Mouse (Mus musculus) bone marrow macrophage, adult 2 months (primary cell): ENCODE measurements around the gene S1pr3. TPM values are rescaled to one million over a fixed set of nuclear protein-coding genes. Genes with fewer than 3 reads are reported as not detected.

Experiments
- H3K27ac ChIP-seq: 2 replicates; pipeline ENCODE4 v1.5.1; 2012; ENCODE audit warnings: low read depth, low read length; ENCODE audit not compliant: insufficient read depth
- H3K4me1 ChIP-seq: 2 replicates; pipeline ENCODE4 v1.6.1; 2012; ENCODE audit warnings: low read length; ENCODE audit not compliant: control insufficient read depth, insufficient read depth
- H3K4me3 ChIP-seq: 2 replicates; pipeline ENCODE4 v1.5.1; 2012; ENCODE audit warnings: mild to moderate bottlenecking, low read length, moderate library complexity; ENCODE audit not compliant: insufficient read depth
- CTCF ChIP-seq: IDR thresholded peaks from 2 replicates; pipeline ENCODE4 v1.5.1; 2012; ENCODE audit warnings: low read depth, mild to moderate bottlenecking, low read length, moderate library complexity
- POLR2A ChIP-seq: IDR thresholded peaks from 2 replicates; pipeline ENCODE4 v1.6.1; 2012; ENCODE audit warnings: mild to moderate bottlenecking, low read depth, low read length, borderline replicate concordance
- polyA plus RNA-seq: library from polyadenylated mRNA; stranded (reverse); fragments of >200 nt; gene quantifications from 2 replicates; pipeline ENCODE4 v1.2.4, GENCODE M21; 2012; ENCODE audit not compliant: missing spikeins, insufficient read depth, insufficient read length

Gene S1pr3
- polyA plus RNA-seq, 1 experiment, result not detected

DNA sequence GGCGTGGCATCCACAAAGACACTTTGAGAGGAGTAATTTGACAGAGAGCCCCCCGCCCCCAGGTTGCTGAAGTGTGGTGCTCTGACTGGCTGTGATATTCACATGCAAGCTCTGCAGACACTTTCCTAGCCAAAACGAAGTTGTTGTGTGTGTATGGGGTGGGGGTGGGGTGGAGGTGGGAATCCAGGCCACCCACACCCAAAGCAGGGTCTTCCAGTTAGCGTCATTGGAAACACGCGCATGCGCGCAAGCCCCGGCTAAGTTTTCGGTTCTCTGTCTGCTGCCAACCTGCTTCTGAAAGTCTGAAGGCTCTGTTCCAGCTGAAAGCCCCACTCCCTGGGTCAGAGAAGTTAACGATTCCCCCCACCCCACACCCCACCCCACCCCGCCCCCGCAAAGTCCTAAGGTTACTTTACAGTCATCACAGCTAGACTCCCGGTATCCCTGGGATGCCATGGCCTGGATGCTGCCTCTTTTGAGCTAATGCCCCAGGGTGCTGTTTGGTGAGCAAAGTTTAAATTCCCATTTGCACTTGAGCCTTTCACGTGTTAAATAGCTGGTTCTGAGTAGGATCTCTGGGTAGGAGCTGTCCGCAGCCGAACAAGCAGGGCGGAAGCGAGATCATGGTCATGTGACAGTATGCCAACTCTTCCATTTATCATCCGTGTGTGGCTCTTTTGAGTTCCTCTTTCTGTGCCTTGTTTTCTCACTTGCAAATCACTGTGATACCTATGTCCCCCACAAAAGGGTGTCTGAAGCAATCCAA, 7.5 kb upstream of the S1pr3 start:
- Histone ChIP-seq H3K27ac (peak overlapping the region; percentile 90), H3K4me1 (peaks cover 53% of the 10 kb centered on the region), H3K4me3 (peak overlapping the region; percentile 40)
- TF ChIP-seq POLR2A, result no peak
- TF ChIP-seq CTCF, result no peak

DNA sequence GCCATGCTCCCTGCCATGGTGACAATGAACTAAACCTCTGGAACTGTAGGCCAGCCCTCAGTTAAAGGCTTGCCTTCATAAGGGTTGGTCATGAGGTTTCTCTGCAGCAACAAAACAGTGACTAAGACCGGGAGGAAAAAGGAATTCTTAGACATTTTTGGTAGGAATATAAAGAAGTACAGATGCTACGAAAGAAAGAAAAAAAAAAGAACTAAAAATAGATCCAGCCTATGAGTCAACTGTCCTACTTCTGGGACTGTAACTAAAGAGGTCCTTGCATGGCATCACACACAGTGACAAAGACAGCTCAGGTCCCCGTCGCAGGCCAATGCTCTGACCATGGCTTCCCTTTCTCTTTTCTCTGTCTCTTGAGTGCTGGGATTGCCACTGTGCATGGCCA, 3.9 kb upstream of the S1pr3 start:
- Histone ChIP-seq H3K4me1 (peaks cover 30% of the 10 kb centered on the region), H3K4me3 (no peak overlapping the region), H3K27ac (peak overlapping the region; percentile 40)
- TF ChIP-seq POLR2A, result no peak

GRCm38 (mm10) chr13:51405731-51406320, 2.6 kb upstream of the S1pr3 start:
- TF ChIP-seq POLR2A, result no peak
- no peak for TF ChIP-seq CTCF
- Histone ChIP-seq H3K27ac (no peak overlapping the region), H3K4me1 (peaks cover 20% of the 10 kb centered on the region), H3K4me3 (no peak overlapping the region)

DNA sequence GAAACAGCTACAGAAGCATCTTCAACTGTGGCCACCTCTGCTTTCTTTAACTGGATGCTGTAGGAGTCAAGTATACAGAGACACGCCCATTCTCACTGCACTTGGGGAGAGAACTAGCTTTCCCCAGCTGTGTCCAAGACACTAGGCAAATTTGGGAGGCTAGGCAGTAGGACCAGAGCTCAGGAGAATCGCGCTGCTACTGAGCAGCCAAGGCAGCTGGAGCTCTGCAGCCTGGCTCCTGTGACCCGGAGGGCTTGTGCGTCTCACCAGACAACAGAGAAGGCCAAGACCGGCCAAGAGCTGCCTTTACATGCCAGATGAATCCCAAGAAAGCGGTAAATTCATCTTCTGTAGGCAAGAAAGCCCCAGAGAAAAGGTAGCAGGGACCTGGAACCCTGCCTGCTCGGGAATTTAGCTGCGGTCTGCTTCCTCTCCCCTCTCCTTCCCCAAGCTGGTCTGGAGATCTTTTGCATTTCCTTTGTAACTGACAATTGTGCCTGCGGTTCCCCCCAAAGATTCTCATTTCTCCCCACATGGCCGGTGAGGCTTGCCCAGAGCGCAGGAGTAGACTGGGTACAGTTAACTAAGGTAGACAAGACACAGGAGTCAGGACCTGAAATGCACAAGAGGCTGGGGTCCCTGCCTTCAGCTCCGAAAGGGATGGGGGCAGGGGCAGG, 760 bp upstream of the S1pr3 start:
- TF ChIP-seq POLR2A, result no peak
- TF ChIP-seq CTCF, result no peak
- H3K27ac ChIP-seq, result no peak overlapping the region

GRCm38 (mm10) chr13:51409936-51410481, 1.6 kb downstream of the S1pr3 start:
- no peak for TF ChIP-seq POLR2A
- no peak for TF ChIP-seq CTCF
- Histone ChIP-seq H3K4me1 (peaks cover 5% of the 10 kb centered on the region), H3K4me3 (no peak overlapping the region), H3K27ac (no peak overlapping the region)

More for the DNA sequence above, 760 bp upstream of the S1pr3 start:
- Histone ChIP-seq H3K4me3 (no peak overlapping the region), H3K4me1 (peaks cover 14% of the 10 kb centered on the region)

- no peak for TF ChIP-seq CTCF
- H3K4me1 ChIP-seq, result no peaks in the 10 kb centered on the region
- no peak overlapping the region for H3K27ac ChIP-seq
- no peak overlapping the region for H3K4me3 ChIP-seq
These were observed 2.8 kb downstream of the S1pr3 start for GRCm38 (mm10) chr13:51411243-51411642.

DNA sequence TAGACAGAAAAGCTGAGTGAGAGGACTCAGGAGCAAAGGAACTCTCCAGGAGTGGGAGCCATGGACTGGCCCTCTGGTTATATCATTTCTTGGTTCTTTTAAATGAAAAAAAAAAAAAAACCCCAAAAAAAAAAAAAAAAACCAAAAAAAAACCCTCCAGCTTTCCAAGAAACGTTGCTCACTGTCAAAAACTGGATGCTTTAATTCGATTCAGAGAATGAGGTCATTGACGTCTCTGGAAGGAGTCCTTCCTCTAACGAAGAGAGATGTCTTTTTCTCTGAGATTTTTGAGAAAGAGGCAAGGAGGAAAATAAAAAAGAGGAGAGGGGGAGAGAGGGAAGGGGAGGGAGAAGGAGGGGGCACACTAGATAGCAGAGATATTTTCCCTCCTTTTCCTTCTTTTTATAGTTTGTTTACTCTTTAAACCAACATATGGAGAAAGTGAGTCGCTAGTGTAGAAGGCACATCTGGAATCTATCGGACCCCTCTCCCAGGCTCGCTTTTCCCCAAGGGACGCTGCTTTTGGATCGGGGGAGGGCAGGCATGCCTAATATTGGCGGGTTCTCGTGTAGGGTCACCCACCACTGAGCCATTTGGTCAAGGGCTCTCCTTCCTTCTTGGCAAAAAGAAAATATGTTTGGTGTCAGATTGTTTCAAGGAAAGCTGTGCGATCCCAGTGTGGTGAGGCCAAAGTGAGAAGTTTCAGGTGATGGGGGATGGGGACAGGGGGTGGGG, 3.4 kb downstream of the S1pr3 start:
- Histone ChIP-seq H3K27ac (no peak overlapping the region), H3K4me3 (no peak overlapping the region), H3K4me1 (no peaks in the 10 kb centered on the region)
- TF ChIP-seq POLR2A, result no peak
- no peak for TF ChIP-seq CTCF

DNA sequence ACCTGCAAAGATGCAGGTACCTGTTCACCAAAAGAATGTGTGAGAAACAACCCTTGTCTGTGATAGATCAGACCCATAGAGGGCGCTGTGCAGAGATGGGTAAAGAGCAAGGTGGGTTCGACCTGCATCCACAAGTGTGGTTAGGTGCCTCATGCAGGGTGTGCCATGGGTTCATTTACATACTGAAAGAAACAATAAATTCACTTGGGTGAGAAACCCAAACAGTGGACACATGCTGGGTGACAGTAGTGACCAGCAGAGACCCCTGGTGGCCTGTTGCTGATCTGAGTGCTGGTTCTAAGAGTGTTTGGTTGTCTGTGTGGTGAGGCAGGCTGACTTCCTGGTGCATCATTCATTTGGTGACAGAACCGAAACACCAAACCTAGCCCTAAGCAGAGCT, 5.0 kb downstream of the S1pr3 start:
- H3K4me3 ChIP-seq, result no peak overlapping the region
- H3K4me1 ChIP-seq, result peaks cover 10% of the 10 kb centered on the region
- no peak overlapping the region for H3K27ac ChIP-seq
- TF ChIP-seq POLR2A (no peak), CTCF (peak; percentile 97)

GRCm38 (mm10) chr13:51416727-51417126, 8.3 kb downstream of the S1pr3 start:
- TF ChIP-seq POLR2A (no peak), CTCF (no peak)
- no peak overlapping the region for H3K4me3 ChIP-seq
- H3K27ac ChIP-seq, result no peak overlapping the region
- H3K4me1 ChIP-seq, result peaks cover 10% of the 10 kb centered on the region

- Histone ChIP-seq H3K4me1 (peaks cover 10% of the 10 kb centered on the region), H3K27ac (no peak overlapping the region), H3K4me3 (no peak overlapping the region)
- TF ChIP-seq POLR2A (no peak), CTCF (no peak)
These were observed 9.4 kb downstream of the S1pr3 start for GRCm38 (mm10) chr13:51417796-51418195.
